Mouse (Mus musculus) C2C12 (cell line): ENCODE results near the gene Gad1. TPM values are rescaled to one million over a fixed set of nuclear protein-coding genes. Genes with fewer than 3 reads are reported as not detected.

Experiments
- H3K27me3 ChIP-seq: one replicate; pipeline ENCODE4 v1.6.1; 2011; ENCODE audit not compliant: control insufficient read depth, insufficient read depth, insufficient read length
- H3K36me3 ChIP-seq: one replicate; pipeline ENCODE4 v1.6.1; 2011; ENCODE audit not compliant: control insufficient read depth, insufficient read depth
- H3K4me3 ChIP-seq: one replicate; pipeline ENCODE4 v1.5.1; 2011; ENCODE audit warnings: mild to moderate bottlenecking, control low read depth; ENCODE audit not compliant: poor library complexity, insufficient read depth, severe bottlenecking
- H3K79me2 ChIP-seq: one replicate; pipeline ENCODE4 v1.6.1; 2011; ENCODE audit not compliant: control insufficient read depth, insufficient read depth
- H3K79me3 ChIP-seq: one replicate; pipeline ENCODE4 v1.6.1; 2011; ENCODE audit warnings: low read depth, control low read depth
- H3ac ChIP-seq: one replicate; pipeline ENCODE3; 2011; ENCODE audit warnings: low read depth; ENCODE audit not compliant: control insufficient read depth, insufficient read length
- CEBPB ChIP-seq: IDR thresholded peaks from one replicate; pipeline ENCODE4 v1.6.1; 2011; ENCODE audit warnings: low read depth, mild to moderate bottlenecking, control low read depth, moderate library complexity
- CTCF ChIP-seq: IDR thresholded peaks from one replicate; pipeline ENCODE4 v1.5.1; 2011; ENCODE audit not compliant: control insufficient read depth, insufficient read depth, insufficient read length
- FOSL1 ChIP-seq: IDR thresholded peaks from one replicate; pipeline ENCODE4 v1.8.0; 2011; ENCODE audit warnings: mild to moderate bottlenecking, low read length; ENCODE audit not compliant: poor library complexity, insufficient read depth, severe bottlenecking
- MAX ChIP-seq: IDR thresholded peaks from one replicate; pipeline ENCODE4 v1.6.1; 2011; ENCODE audit warnings: mild to moderate bottlenecking, control low read depth
- MYOD1 ChIP-seq: IDR thresholded peaks from one replicate; pipeline ENCODE4 v1.6.1; 2011; ENCODE audit warnings: low read depth; ENCODE audit not compliant: control insufficient read depth, insufficient read length
- MYOG ChIP-seq: IDR thresholded peaks from one replicate; pipeline ENCODE4 v1.6.1; 2011; ENCODE audit not compliant: control insufficient read depth, insufficient read length; ENCODE audit errors: extremely low read depth
- USF1 ChIP-seq: IDR thresholded peaks from one replicate; pipeline ENCODE4 v1.6.1; 2011; ENCODE audit warnings: low read depth, mild to moderate bottlenecking, control low read depth, moderate library complexity
- polyA plus RNA-seq: library from polyadenylated mRNA; unstranded; fragments of >200 nt; fragmentation: generic; extraction: Trizol; gene quantifications from one replicate; pipeline ENCODE4 v1.2.1, GENCODE M21; 2012; ENCODE audit warnings: missing spikeins

Gad1 gene
- polyA plus RNA-seq, 1 experiment, result not detected

GRCm38 (mm10) chr2:70563721-70564645, 11.1 kb downstream of the Gad1 start:
- Histone ChIP-seq H3K4me3 (no peak overlapping the region), H3ac (no peak overlapping the region), H3K79me2 (no peaks in the 10 kb centered on the region), H3K79me3 (no peaks in the 10 kb centered on the region), H3K36me3 (no peaks in the 10 kb centered on the region), H3K27me3 (peaks cover 66% of the 10 kb centered on the region)
- TF ChIP-seq CTCF (no peak), FOSL1 (no peak), CEBPB (no peak), MYOG (no peak), USF1 (no peak), MAX (no peak), MYOD1 (no peak)

GRCm38 (mm10) chr2:70564646-70565315, 11.9 kb downstream of the Gad1 start:
- Histone ChIP-seq H3K36me3 (no peaks in the 10 kb centered on the region), H3K79me3 (no peaks in the 10 kb centered on the region), H3K4me3 (no peak overlapping the region), H3K79me2 (no peaks in the 10 kb centered on the region), H3K27me3 (peaks cover 74% of the 10 kb centered on the region), H3ac (no peak overlapping the region)
- TF ChIP-seq FOSL1, result no peak
- TF ChIP-seq MYOD1, result no peak
- no peak for TF ChIP-seq USF1
- no peak for TF ChIP-seq MAX
- TF ChIP-seq MYOG, result no peak
- TF ChIP-seq CTCF, result no peak
- no peak for TF ChIP-seq CEBPB

- no peaks in the 10 kb centered on the region for H3K79me2 ChIP-seq
- TF ChIP-seq FOSL1 (no peak), MYOG (no peak), MYOD1 (no peak), USF1 (no peak), MAX (no peak), CEBPB (no peak), CTCF (no peak)
- H3K4me3 ChIP-seq, result no peak overlapping the region
- H3K27me3 ChIP-seq, result peaks cover 77% of the 10 kb centered on the region
- H3ac ChIP-seq, result no peak overlapping the region
- no peaks in the 10 kb centered on the region for H3K79me3 ChIP-seq
- H3K36me3 ChIP-seq, result no peaks in the 10 kb centered on the region
These were observed 13.1 kb downstream of the Gad1 start for GRCm38 (mm10) chr2:70565651-70566602.

GRCm38 (mm10) chr2:70566603-70566981, 13.7 kb downstream of the Gad1 start:
- TF ChIP-seq CTCF, result no peak
- TF ChIP-seq USF1, result no peak
- TF ChIP-seq MAX, result no peak
- no peak for TF ChIP-seq FOSL1
- TF ChIP-seq MYOD1, result no peak
- TF ChIP-seq MYOG, result no peak
- no peak for TF ChIP-seq CEBPB
- Histone ChIP-seq H3K36me3 (no peaks in the 10 kb centered on the region), H3K27me3 (peaks cover 72% of the 10 kb centered on the region), H3K4me3 (no peak overlapping the region), H3ac (no peak overlapping the region), H3K79me3 (no peaks in the 10 kb centered on the region), H3K79me2 (no peaks in the 10 kb centered on the region)

GRCm38 (mm10) chr2:70567071-70567681, 14.3 kb downstream of the Gad1 start:
- H3K36me3 ChIP-seq, result no peaks in the 10 kb centered on the region
- no peaks in the 10 kb centered on the region for H3K79me2 ChIP-seq
- peaks cover 68% of the 10 kb centered on the region for H3K27me3 ChIP-seq
- H3ac ChIP-seq, result no peak overlapping the region
- no peak for TF ChIP-seq CTCF
- TF ChIP-seq USF1, result no peak
- no peak for TF ChIP-seq MAX
- no peak for TF ChIP-seq CEBPB
- TF ChIP-seq FOSL1, result no peak
- no peak for TF ChIP-seq MYOD1
- TF ChIP-seq MYOG, result no peak
- no peak overlapping the region for H3K4me3 ChIP-seq
- no peaks in the 10 kb centered on the region for H3K79me3 ChIP-seq
